Mouse (Mus musculus): ENCODE results near the gene Kcnj16.

GRCm38 (mm10) chr11:110956665-110957064 lies 11.2 kb upstream of the Kcnj16 start:
- TF ChIP-seq CTCF (conservative IDR thresholded peaks at IDR 0.05 in 1 of 2, IDR thresholded peaks at IDR 0.05 in 1 of 2; ENCODE audit: low read depth in 2 of 2, low read length in 2 of 2) (no peak), POLR2A (IDR thresholded peaks at IDR 0.05; ENCODE audit: low read depth, low read length) (no peak), ZNF384 (IDR thresholded peaks at IDR 0.05; ENCODE audit: low read depth, low read length) (no peak), CHD2 (IDR thresholded peaks at IDR 0.05; ENCODE audit: low read length) (no peak), POLR2AphosphoS2 (IDR thresholded peaks at IDR 0.05; ENCODE audit: low read depth, low read length) (no peak), ETS1 (conservative IDR thresholded peaks at IDR 0.05; ENCODE audit: low read depth, low read length) (no peak)

Measured in CH12.LX (cell line).